Mouse (Mus musculus) testis, adult 2 months (tissue): ENCODE measurements at regions not wholly inside any gene's neighbourhood (a gene's known extent, or its start where the extent isn't known, plus 50 kb on each side); places are given as distances from the start of the nearest gene placed in this dataset.

Experiments used
- H3K27ac ChIP-seq: fragments of 200-500 bp; 2 replicates; pipeline ENCODE4 v1.5.1; 2012; ENCODE audit warnings: low read depth, low read length; ENCODE audit not compliant: control insufficient read depth, insufficient read depth
- H3K27me3 ChIP-seq: fragments of 200-500 bp; 2 replicates; pipeline ENCODE4 v1.6.1; 2012; ENCODE audit warnings: mild to moderate bottlenecking, low read length, moderate library complexity; ENCODE audit not compliant: control insufficient read depth, insufficient read depth
- H3K36me3 ChIP-seq: fragments of 200-500 bp; 2 replicates; pipeline ENCODE4 v1.6.1; 2012; ENCODE audit warnings: mild to moderate bottlenecking, low read length; ENCODE audit not compliant: control insufficient read depth, insufficient read depth
- H3K4me1 ChIP-seq: fragments of 200-500 bp; 2 replicates; pipeline ENCODE4 v1.6.1; 2012; ENCODE audit warnings: low read length; ENCODE audit not compliant: control insufficient read depth, insufficient read depth
- H3K4me3 ChIP-seq: fragments of 200-500 bp; 2 replicates; pipeline ENCODE4 v1.5.1; 2012; ENCODE audit warnings: low read depth, mild to moderate bottlenecking, low read length, moderate library complexity, mixed read lengths; ENCODE audit not compliant: control insufficient read depth
- CTCF ChIP-seq: fragments of 200-500 bp; IDR thresholded peaks from 2 replicates; pipeline ENCODE4 v1.5.1; 2012; ENCODE audit warnings: low read depth, mild to moderate bottlenecking, inconsistent platforms, low read length, moderate library complexity; ENCODE audit not compliant: control insufficient read depth, insufficient read depth, insufficient replicate concordance
- POLR2A ChIP-seq: fragments of 200-500 bp; IDR thresholded peaks from 2 replicates; pipeline ENCODE4 v1.6.1; 2012; ENCODE audit warnings: low read depth, mild to moderate bottlenecking, inconsistent platforms, low read length, moderate library complexity; ENCODE audit not compliant: control insufficient read depth

DNA sequence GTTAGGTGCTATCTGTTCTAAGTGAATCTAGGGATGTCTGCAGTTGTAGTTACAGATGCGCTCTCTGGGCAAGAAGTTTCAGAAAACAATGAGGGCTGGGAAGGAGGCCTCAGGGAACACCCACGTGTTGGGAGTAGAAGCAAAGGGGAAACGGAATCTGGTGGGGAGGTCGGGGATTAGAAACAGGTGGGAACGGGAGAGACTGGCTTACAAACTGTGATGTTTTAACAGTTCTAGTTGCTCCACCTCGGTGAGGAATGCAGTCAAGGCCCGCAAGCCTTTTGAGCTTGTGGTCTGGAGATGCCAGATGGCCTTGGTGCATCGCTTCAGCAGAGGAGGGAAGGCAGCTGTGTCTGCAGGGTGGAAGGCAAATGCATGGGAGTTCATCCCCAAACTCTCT lies 242.7 kb upstream of the Ttc29 start:
- no peaks in the 10 kb centered on the region for H3K36me3 ChIP-seq
- H3K27ac ChIP-seq: no peak overlapping the region
- no peak for TF ChIP-seq CTCF
- no peak for TF ChIP-seq POLR2A
- no peak overlapping the region for H3K4me3 ChIP-seq
- no peaks in the 10 kb centered on the region for H3K4me1 ChIP-seq
- no peaks in the 10 kb centered on the region for H3K27me3 ChIP-seq

DNA sequence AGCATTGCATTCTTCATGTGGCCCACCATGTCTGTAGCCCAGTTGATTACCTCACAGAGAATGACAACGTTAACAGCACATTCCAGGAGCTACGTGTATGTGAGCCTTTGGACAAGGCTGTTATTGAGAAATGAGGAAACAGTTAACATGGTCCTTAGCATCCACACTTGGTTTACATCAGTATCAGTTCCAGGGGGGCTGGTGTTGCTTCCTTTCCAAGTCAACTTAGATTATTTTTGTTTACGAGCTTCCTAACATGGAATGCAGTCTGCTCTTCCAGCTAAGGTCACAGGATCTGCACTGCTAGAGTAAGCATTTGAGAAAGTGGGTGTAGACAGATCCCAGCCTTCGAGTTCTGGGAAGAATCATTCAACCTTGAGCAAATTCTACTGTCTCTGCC lies 239.4 kb upstream of the Ttc29 start:
- Histone ChIP-seq H3K27ac (no peak overlapping the region), H3K27me3 (no peaks in the 10 kb centered on the region)

DNA sequence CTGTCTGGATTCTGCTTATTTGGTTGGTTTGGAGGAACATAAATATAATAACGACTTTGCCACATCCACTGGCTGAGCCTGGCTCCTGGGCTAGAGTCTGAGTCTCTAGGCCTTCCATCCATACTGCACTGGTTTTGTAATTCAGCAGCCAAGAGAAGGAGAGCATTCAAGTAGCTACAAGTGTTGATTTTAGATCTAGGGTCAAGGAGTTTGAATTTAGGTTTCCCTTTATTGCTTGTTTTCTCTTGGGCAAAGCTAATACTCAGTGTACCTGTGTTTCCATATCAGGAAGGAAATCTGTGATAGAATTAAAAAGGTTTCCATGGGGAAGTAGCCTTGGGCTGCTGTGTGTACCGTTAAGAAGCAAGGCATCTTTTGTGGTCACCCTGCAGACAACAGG lies 234.0 kb upstream of the Ttc29 start:
- TF ChIP-seq CTCF: no peak
- TF ChIP-seq POLR2A: no peak

More for the DNA sequence above, 239.4 kb upstream of the Ttc29 start:
- H3K4me1 ChIP-seq: no peaks in the 10 kb centered on the region
- H3K4me3 ChIP-seq: no peak overlapping the region
- TF ChIP-seq CTCF (no peak), POLR2A (no peak)
- no peaks in the 10 kb centered on the region for H3K36me3 ChIP-seq

DNA sequence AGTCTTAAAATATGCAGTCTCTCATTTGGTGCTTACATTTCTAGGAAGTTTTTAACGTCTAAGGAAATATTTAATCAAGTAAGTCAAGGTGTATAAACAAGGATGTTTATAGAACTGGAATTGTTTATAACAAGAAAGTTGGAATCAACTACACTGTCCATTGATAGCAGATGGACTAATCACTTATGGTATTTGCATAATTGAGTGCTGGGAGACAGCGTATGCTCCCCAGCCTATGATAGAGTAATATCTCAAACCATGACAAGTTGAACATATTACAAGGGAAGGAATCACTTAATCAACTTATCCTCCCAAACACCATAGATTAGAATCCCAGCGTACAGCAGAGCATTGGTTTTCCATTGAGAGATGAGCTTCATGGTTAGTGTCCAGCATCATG lies 232.4 kb upstream of the Ttc29 start:
- TF ChIP-seq CTCF: no peak
- no peak for TF ChIP-seq POLR2A
- no peak overlapping the region for H3K27ac ChIP-seq

More for the DNA sequence above, 234.0 kb upstream of the Ttc29 start:
- Histone ChIP-seq H3K27me3 (no peaks in the 10 kb centered on the region), H3K36me3 (no peaks in the 10 kb centered on the region), H3K4me3 (no peak overlapping the region), H3K27ac (no peak overlapping the region), H3K4me1 (no peaks in the 10 kb centered on the region)

DNA sequence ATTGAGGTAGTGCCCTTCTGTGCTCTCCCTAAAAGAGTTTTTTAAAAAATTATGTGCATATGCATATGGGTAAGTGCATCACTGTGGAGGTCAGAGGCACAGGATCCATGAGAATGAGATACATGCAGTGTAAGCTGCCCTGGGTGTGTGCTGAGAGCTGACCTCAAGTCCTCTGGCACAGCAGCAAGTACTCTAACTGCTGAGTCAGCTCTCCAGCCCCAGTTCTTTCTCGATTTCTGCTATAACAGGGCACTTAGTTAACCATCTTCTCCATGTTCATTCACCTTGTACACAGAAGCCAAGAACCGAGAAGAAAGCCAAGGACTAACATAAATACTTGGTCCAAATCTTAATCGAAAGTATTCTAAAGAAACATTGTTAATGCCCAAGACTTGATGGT lies 231.1 kb upstream of the Ttc29 start:
- no peak overlapping the region for H3K4me3 ChIP-seq
- H3K27me3 ChIP-seq: no peaks in the 10 kb centered on the region

More for the DNA sequence above, 232.4 kb upstream of the Ttc29 start:
- Histone ChIP-seq H3K27me3 (no peaks in the 10 kb centered on the region), H3K36me3 (no peaks in the 10 kb centered on the region), H3K4me1 (no peaks in the 10 kb centered on the region), H3K4me3 (no peak overlapping the region)

DNA sequence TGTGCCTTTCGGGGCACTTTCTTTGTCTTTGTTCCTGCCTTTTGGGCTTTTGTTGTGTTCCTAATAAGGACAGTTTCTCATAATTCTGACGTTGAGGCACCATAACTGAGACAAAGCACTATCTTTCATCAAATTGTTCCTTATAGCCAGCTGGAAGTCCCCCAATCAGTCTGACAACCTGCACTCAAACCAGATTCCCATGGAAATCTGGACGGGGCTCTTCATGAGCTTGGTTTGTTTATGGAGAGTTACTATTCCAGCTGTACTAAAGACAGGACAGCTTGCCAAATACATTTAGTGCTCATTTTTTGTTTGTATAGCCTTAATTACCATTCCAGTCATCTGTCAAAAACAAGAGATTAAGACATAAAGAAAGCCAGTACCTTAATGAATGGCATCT lies 229.6 kb upstream of the Ttc29 start:
- no peak overlapping the region for H3K27ac ChIP-seq
- no peaks in the 10 kb centered on the region for H3K4me1 ChIP-seq
- no peaks in the 10 kb centered on the region for H3K27me3 ChIP-seq
- no peaks in the 10 kb centered on the region for H3K36me3 ChIP-seq
- no peak overlapping the region for H3K4me3 ChIP-seq
- no peak for TF ChIP-seq CTCF
- TF ChIP-seq POLR2A: no peak

More for the DNA sequence above, 231.1 kb upstream of the Ttc29 start:
- H3K36me3 ChIP-seq: no peaks in the 10 kb centered on the region
- no peak overlapping the region for H3K27ac ChIP-seq
- TF ChIP-seq POLR2A: no peak
- TF ChIP-seq CTCF: no peak
- H3K4me1 ChIP-seq: no peaks in the 10 kb centered on the region

DNA sequence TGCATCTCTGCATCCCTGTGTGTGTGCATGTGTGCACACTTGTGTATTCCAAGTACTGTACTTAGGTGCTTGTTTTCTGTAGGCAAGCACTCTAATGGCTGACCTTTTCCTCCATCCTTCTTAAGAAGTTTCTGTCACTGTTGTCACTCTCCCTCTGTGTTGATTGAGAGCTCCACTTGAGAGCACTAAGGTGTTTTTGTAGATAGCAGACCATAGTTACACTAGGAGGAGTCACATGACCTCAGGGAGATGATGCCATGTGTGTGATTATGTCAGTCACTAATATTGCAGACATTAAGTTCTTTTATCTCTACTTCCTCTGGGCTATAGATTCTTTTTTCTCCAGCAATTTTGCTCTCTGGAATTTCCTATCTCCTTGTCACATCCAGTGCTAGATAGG lies 225.9 kb upstream of the Ttc29 start:
- TF ChIP-seq POLR2A: no peak
- no peak for TF ChIP-seq CTCF
- no peaks in the 10 kb centered on the region for H3K27me3 ChIP-seq
- no peak overlapping the region for H3K4me3 ChIP-seq
- no peaks in the 10 kb centered on the region for H3K36me3 ChIP-seq
- H3K4me1 ChIP-seq: no peaks in the 10 kb centered on the region
- H3K27ac ChIP-seq: no peak overlapping the region
